Mouse (Mus musculus): ENCODE data around the gene Cdh10.

The Cdh10 gene

GRCm38 (mm10) chr15:18984891-18985290, 166.1 kb downstream of the Cdh10 start:
- no peak for DNase-seq

GRCm38 (mm10) chr15:18987671-18988070, 168.9 kb downstream of the Cdh10 start:
- DNase-seq = no peak

- DNase-seq = no peak
Observed at GRCm38 (mm10) chr15:18993512-18993911, 174.8 kb downstream of the Cdh10 start.

- DNase-seq = no peak
Observed at GRCm38 (mm10) chr15:18994294-18994693, 175.5 kb downstream of the Cdh10 start.

- DNase-seq = no peak
Observed at GRCm38 (mm10) chr15:19010829-19011228, 192.1 kb downstream of the Cdh10 start.

- no peak for DNase-seq
Observed at GRCm38 (mm10) chr15:19032983-19033382, 214.2 kb downstream of the Cdh10 start.

GRCm38 (mm10) chr15:19040077-19040476, 221.3 kb downstream of the Cdh10 start:
- no peak for DNase-seq
